Mouse (Mus musculus): ENCODE results near the gene Aldh4a1. TPM values are rescaled to one million over a fixed set of nuclear protein-coding genes. Genes with fewer than 3 reads are reported as not detected.
A peak's percentile ranks its signal among the peaks of the same experiment; 100 is the strongest.

Gene Aldh4a1
- polyA plus RNA-seq, 1 experiment from 2014 or later, result 28.0 TPM

DNA sequence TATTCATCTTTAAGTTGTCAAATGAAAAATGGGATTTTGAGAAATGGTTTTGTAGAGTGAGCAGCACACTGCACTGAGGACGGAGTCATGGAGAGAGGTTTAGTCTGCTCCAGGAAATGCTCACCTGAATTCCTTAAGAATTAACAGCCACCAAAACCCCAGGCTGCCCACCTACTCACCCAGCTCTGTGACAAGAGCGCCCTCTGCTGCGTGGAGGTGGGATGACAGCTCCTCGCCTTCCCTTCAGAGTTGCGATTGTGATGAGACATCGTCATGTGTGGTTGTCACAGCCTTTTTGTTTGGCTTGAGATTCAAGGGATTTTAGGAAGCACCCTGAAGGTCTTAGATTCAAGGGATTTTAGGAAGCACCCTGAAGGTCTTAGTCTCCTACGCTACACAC lies 13.7 kb downstream of the Aldh4a1 start:
- Histone ChIP-seq H3K27ac (no peak overlapping the region), H3K4me1 (peaks cover 3% of the 10 kb centered on the region; the same call in 1 of the 2 replicates)
- 25% methylated on average over 7 of the region's 7 CpGs for WGBS

DNA sequence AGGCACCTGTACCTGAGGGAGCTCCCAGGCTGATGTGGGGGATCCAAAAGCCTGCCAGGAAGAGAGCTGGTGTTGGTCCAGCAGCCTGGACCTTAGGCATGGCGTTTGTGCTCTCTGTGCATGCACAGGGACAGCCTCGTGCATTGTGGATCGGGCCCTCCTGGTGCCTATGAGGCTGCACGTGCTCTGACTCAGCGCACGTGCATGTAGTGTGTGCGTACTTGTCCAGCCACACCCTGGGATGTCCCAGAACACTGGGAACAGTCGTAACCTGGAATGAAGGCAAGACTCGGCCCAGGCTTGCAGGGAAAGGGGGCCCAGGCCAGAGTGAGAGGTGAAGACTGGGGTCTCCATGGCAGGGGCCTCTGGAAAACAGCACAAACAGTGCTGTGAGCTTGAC lies 15.2 kb downstream of the Aldh4a1 start:
- peaks cover 12% of the 10 kb centered on the region for H3K4me1 ChIP-seq
- DNase-seq (ENCODE audit: low spot score), result no peak
- H3K36me3 ChIP-seq, result peaks cover 5% of the 10 kb centered on the region; the same call in 1 of the 2 replicates
- 90% methylated on average over 9 of the region's 9 CpGs for WGBS
- no peak overlapping the region for H3K4me3 ChIP-seq
- no peaks in the 10 kb centered on the region for H3K9me3 ChIP-seq
- H3K27ac ChIP-seq, result no peak overlapping the region
- peaks cover 92% of the 10 kb centered on the region for H3K27me3 ChIP-seq (ENCODE audit: insufficient read depth, poor library complexity, severe bottlenecking)

More for the DNA sequence above, 13.7 kb downstream of the Aldh4a1 start:
- DNase-seq (ENCODE audit: low spot score), result no peak
- Histone ChIP-seq H3K9me3 (no peaks in the 10 kb centered on the region), H3K27me3 (ENCODE audit: insufficient read depth, poor library complexity, severe bottlenecking) (peaks cover 92% of the 10 kb centered on the region), H3K36me3 (peaks cover 5% of the 10 kb centered on the region; the same call in 1 of the 2 replicates), H3K4me3 (no peak overlapping the region)

DNA sequence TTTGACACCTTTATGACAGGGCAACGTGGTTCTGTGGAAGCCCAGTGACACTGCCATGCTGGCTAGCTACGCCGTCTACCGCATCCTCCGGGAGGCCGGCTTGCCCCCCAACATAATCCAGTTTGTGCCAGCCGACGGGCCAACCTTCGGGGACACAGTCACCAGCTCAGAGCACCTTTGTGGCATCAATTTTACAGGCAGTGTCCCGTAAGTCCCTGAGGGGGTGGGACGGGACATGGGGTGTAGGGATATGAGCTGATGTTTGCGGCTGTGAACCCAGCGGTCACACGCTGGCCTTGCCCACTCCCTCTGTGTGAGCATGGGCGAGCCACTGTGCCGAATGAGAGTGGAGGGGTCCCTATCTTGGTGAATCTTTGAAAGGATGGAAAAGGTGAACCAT lies 15.7 kb downstream of the Aldh4a1 start:
- peaks cover 5% of the 10 kb centered on the region; the same call in 1 of the 2 replicates for H3K36me3 ChIP-seq
- H3K4me1 ChIP-seq, result peaks cover 12% of the 10 kb centered on the region
- no peaks in the 10 kb centered on the region for H3K9me3 ChIP-seq
- H3K27ac ChIP-seq, result no peak overlapping the region
- peaks cover 93% of the 10 kb centered on the region for H3K27me3 ChIP-seq (ENCODE audit: insufficient read depth, poor library complexity, severe bottlenecking)
- no peak overlapping the region for H3K4me3 ChIP-seq
- no peak for DNase-seq (ENCODE audit: low spot score)
- WGBS, result 91% methylated on average over 16 of the region's 16 CpGs

DNA sequence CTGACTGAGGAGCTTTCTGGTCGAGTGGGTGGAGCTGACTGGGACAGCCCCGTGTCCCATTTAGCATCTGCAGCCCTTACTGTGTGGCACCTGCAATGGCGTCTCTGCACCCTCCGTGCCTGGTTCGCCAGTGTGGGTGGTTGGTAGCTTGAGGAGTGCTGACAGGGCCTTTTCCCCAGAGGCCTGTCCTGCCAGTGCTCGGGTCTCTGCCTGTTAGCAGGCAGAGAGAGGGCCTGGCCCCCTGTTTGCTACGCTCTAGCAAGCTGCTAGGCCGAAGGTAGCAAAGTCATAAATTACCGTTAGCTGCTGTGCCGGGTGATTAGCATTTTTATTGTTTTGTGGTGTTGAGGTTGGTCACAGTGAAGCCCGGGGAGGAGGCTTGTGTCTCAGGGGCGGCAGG lies 17.1 kb downstream of the Aldh4a1 start:
- Histone ChIP-seq H3K4me3 (no peak overlapping the region), H3K36me3 (peaks cover 8% of the 10 kb centered on the region; the same call in 1 of the 2 replicates), H3K27ac (no peak overlapping the region), H3K4me1 (peaks cover 12% of the 10 kb centered on the region), H3K27me3 (ENCODE audit: insufficient read depth, poor library complexity, severe bottlenecking) (peaks cover 87% of the 10 kb centered on the region), H3K9me3 (no peaks in the 10 kb centered on the region)
- 54% methylated on average over 12 of the region's 12 CpGs for WGBS
- no peak for DNase-seq (ENCODE audit: low spot score)

DNA sequence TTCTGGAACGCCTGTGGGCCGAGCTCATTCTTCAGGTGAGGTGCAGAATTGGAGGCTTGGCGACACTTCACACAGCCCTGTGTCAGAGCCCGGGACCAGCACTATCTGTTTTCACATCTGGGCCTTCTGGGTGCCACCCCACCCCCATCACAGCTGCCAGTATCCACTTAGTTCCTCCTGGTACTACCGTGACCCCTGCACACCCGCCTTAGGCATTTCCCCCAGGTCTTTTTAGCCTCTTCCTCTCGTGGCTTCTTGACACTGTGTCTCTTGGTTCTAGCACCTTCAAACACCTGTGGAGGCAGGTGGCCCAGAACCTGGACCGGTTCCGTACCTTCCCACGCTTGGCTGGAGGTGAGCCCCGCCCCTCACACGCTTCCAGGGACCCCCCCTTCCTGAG lies 17.7 kb downstream of the Aldh4a1 start:
- 69% methylated on average over 12 of the region's 12 CpGs for WGBS
- Histone ChIP-seq H3K4me1 (peaks cover 12% of the 10 kb centered on the region), H3K36me3 (peaks cover 12% of the 10 kb centered on the region; the same call in 1 of the 2 replicates), H3K9me3 (no peaks in the 10 kb centered on the region), H3K27ac (no peak overlapping the region), H3K4me3 (no peak overlapping the region), H3K27me3 (ENCODE audit: insufficient read depth, poor library complexity, severe bottlenecking) (peaks cover 86% of the 10 kb centered on the region)
- DNase-seq (ENCODE audit: low spot score), result no peak

DNA sequence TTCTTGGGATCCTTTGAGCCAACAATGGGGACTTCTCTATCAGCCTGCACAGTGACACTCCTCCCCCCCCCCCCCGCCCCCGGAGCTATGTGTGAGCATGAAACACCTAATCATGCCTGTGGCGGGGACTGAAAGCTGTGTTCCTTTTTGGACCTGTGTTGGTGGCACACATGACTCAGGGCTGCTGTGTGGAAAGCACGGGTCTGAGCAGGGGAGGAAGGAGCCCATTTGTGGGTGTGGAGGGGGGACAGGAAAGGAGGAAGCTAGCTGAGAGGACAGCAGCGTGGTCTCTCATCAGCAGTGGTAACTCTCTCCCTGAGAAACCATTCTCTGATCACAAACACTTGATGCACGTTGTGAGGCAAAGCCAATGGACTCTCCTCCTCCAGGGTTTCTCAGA lies 18.1 kb downstream of the Aldh4a1 start:
- peaks cover 12% of the 10 kb centered on the region for H3K4me1 ChIP-seq
- peaks cover 83% of the 10 kb centered on the region for H3K27me3 ChIP-seq (ENCODE audit: insufficient read depth, poor library complexity, severe bottlenecking)
- WGBS, result 39% methylated on average over 5 of the region's 6 CpGs
- H3K27ac ChIP-seq, result no peak overlapping the region
- no peak for DNase-seq (ENCODE audit: low spot score)
- H3K36me3 ChIP-seq, result peaks cover 10% of the 10 kb centered on the region; the same call in 1 of the 2 replicates
- H3K4me3 ChIP-seq, result no peak overlapping the region
- H3K9me3 ChIP-seq, result no peaks in the 10 kb centered on the region

DNA sequence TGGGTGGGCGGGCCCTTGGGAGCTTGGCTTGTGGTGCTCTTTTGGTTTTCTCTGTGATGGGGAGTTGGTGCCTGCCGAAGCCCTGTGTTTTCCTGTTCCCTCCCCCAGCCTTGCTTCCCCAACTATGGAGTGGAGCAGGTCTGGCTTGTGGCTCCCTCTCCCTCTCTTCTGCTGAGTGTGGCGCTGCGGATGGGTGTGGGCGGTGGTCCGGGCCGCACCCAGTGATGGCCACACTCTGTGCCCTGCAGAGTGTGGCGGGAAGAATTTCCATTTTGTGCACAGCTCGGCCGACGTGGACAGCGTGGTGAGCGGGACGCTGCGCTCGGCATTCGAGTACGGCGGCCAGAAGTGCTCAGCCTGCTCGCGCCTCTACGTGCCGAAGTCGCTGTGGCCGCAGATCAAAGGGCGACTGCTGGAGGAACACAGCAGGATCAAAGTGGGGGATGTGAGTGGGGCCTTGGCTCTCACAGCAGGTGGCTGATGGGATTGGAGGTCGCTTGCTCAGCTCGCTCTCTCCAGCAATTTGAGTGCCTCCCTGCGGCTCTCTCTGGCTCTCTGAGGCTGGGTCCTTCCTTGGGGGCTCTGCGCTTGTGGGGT lies 19.3 kb downstream of the Aldh4a1 start:
- no peaks in the 10 kb centered on the region for H3K9me3 ChIP-seq
- 2% methylated on average over 30 of the region's 30 CpGs for WGBS
- no peak for DNase-seq (ENCODE audit: low spot score)
- peaks cover 12% of the 10 kb centered on the region for H3K4me1 ChIP-seq
- peak overlapping the region; percentile 49 for H3K27ac ChIP-seq
- H3K4me3 ChIP-seq, result peak overlapping the region; percentile 51
- H3K27me3 ChIP-seq (ENCODE audit: insufficient read depth, poor library complexity, severe bottlenecking), result peaks cover 77% of the 10 kb centered on the region
- H3K36me3 ChIP-seq, result peaks cover 10% of the 10 kb centered on the region; the same call in 1 of the 2 replicates

DNA sequence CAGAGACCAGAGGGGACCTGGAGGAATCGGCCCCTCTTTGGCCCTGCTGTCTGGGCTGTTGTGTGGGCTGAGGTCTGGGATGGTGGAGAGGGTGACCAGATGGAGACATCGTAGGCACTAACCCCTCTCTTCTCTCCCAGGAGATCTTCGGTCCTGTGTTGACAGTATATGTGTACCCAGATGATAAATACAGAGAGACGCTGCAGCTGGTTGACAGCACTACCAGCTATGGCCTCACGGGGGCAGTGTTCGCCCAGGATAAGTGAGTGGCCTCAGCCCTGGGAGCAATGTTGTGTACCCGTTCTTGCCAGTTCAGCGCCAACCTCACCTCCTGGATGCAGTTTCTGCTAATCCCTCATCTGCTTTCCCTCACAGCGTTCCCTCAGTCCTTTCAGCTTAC lies 21.3 kb downstream of the Aldh4a1 start:
- no peak overlapping the region for H3K27ac ChIP-seq
- DNase-seq (ENCODE audit: low spot score), result peak; percentile 88
- H3K36me3 ChIP-seq, result peaks cover 12% of the 10 kb centered on the region; the same call in 1 of the 2 replicates
- H3K4me1 ChIP-seq, result peaks cover 21% of the 10 kb centered on the region
- no peaks in the 10 kb centered on the region for H3K9me3 ChIP-seq
- H3K4me3 ChIP-seq, result no peak overlapping the region
- peaks cover 56% of the 10 kb centered on the region for H3K27me3 ChIP-seq (ENCODE audit: insufficient read depth, poor library complexity, severe bottlenecking)
- 13% methylated on average over 9 of the region's 9 CpGs for WGBS

DNA sequence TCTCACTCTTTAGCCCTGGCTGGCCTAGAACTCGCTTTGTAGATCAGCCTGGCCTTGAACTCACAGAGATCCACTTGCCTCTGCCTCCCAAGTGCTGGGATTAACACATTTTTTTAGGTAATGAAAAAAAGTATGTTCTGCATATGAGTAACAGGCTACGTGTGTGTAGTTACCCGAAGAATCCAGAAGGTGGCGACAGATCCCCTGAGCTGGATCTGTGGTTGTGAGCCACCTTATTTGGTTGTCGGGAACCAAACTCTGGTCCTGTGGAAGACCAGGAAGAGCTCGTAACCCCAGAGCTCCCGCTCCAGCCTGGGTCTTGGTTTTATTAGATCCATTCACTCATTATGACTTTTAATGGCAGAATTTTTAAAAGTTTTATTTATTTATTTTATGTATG lies 24.2 kb downstream of the Aldh4a1 start:
- H3K4me1 ChIP-seq, result peaks cover 16% of the 10 kb centered on the region
- DNase-seq (ENCODE audit: low spot score), result no peak
- H3K27ac ChIP-seq, result no peak overlapping the region
- H3K4me3 ChIP-seq, result no peak overlapping the region
- no peaks in the 10 kb centered on the region for H3K9me3 ChIP-seq
- peaks cover 33% of the 10 kb centered on the region for H3K27me3 ChIP-seq (ENCODE audit: insufficient read depth, poor library complexity, severe bottlenecking)
- 75% methylated on average over 7 of the region's 7 CpGs for WGBS
- H3K36me3 ChIP-seq, result peaks cover 12% of the 10 kb centered on the region; the same call in 1 of the 2 replicates

DNA sequence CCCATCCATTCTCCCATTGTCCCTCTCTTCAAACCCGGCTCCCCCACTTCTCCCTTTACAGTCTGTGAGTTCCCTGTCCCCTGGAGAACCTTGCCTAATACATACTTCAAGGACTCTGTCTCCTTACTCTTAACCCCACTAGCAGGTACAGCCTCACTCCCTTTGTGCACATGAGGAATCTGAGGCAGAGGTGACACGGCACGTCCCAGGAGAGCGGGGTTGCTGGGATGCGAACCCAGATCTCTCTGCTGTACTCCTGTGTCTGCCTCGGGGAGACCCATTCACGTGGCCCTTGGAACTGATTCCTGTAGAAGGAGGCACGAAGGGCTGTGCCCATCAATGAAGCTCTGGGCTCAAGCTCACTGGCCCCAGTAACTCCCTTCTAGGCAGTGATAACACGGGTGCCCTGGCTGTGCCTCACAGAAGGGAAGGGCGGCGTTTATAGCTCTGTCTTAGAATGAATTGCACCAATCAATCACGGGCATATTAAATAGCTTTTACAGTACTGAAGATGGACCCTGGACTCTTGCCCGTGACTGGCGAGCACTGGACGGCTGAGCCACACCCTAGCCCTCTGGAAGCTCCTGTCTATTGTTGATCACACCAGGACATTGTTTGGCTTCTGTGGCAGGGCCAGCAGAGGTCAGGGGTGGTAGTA lies 27.5 kb downstream of the Aldh4a1 start:
- no peaks in the 10 kb centered on the region for H3K9me3 ChIP-seq
- H3K4me1 ChIP-seq, result peaks cover 9% of the 10 kb centered on the region; the same call in 1 of the 2 replicates
- H3K4me3 ChIP-seq, result no peak overlapping the region
- no peak overlapping the region for H3K27ac ChIP-seq
- WGBS, result 82% methylated on average over 15 of the region's 15 CpGs
- H3K27me3 ChIP-seq (ENCODE audit: insufficient read depth, poor library complexity, severe bottlenecking), result peaks cover 31% of the 10 kb centered on the region
- H3K36me3 ChIP-seq, result 0 out of 2 replicates have a peak, but pooled peaks cover 5% of the 10 kb centered on the region
- DNase-seq (ENCODE audit: low spot score), result no peak

DNA sequence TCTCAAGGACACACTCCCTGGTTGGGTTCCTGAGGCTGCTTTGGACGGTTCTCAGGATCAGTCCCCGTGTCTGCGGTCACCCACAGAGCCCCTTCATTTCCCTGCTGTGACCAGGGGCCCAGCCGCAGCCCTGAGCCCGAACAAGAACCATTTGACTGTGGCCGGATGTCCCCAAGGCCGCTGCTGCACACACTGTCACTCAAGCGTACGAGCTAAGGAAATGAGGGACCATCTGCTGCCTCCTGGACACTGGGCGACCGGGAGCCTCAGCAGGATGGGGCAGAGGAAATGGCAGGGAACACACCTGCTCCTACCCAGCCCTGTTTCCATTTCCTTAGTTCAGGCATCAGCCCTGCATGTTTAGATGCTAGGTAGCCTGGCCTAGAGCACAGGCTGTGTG lies 28.2 kb downstream of the Aldh4a1 start:
- Histone ChIP-seq H3K4me3 (no peak overlapping the region), H3K4me1 (peaks cover 9% of the 10 kb centered on the region; the same call in 1 of the 2 replicates), H3K9me3 (no peaks in the 10 kb centered on the region), H3K27ac (no peak overlapping the region), H3K27me3 (ENCODE audit: insufficient read depth, poor library complexity, severe bottlenecking) (peaks cover 35% of the 10 kb centered on the region), H3K36me3 (0 out of 2 replicates have a peak, but pooled peaks cover 5% of the 10 kb centered on the region)
- 73% methylated on average over 11 of the region's 11 CpGs for WGBS
- no peak for DNase-seq (ENCODE audit: low spot score)

DNA sequence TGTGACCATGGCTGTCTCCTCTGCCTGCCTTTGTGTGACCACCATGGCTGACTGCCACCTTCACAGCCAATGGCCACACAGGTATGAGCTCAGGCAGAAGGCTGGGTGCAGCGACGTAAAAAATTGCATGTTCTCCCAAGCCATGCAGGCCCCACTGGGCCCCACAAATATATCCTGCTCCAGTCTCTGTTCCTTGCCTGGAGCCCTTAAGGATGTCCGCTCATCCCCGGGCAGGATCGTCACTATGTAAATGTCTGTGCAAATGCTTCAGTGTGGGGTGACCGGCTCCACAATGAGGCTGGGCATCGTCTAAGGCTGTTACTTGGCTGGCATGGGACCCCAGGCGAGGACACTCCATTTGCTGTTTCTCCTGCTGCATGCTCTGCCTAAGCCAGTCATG lies 30.6 kb downstream of the Aldh4a1 start, which contains the start of gene Tas1r2:
TSS of gene Tas1r2 (plus strand) at position 301 of the 400 bp plus-strand sequence.
- H3K27me3 ChIP-seq (ENCODE audit: insufficient read depth, poor library complexity, severe bottlenecking), result peaks cover 35% of the 10 kb centered on the region
- H3K27ac ChIP-seq, result no peak within 1 kb of the TSS
- DNase-seq (ENCODE audit: low spot score), result no peak
- peaks cover 3% of the 10 kb centered on the region; the same call in 1 of the 2 replicates for H3K4me1 ChIP-seq
- no peak within 1 kb of the TSS for H3K4me3 ChIP-seq
- no peaks in the 10 kb centered on the region for H3K9me3 ChIP-seq
- H3K36me3 ChIP-seq, result 0 out of 2 replicates have a peak, but pooled peaks cover under 1% of the 10 kb centered on the region
- 78% methylated on average over 8 of the region's 8 CpGs for WGBS

DNA sequence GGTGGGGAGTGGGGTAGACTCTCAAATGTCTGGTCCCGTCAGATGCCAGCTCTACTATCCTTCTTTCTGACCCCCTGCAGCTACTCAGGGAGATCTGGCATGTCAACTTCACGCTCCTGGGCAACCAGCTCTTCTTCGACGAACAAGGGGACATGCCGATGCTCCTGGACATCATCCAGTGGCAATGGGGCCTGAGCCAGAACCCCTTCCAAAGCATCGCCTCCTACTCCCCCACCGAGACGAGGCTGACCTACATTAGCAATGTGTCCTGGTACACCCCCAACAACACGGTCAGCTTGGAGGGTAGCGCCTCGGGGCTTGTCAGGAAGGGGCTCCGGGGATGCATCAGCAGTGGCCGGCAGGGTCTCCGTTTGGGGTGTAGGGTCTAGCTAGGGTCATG lies 39.2 kb downstream of the Aldh4a1 start:
- no peaks in the 10 kb centered on the region; the same call in 1 of the 2 replicates for H3K9me3 ChIP-seq
- H3K27me3 ChIP-seq (ENCODE audit: insufficient read depth, poor library complexity, severe bottlenecking), result peaks cover 30% of the 10 kb centered on the region
- no peaks in the 10 kb centered on the region for H3K4me1 ChIP-seq
- no peak overlapping the region for H3K27ac ChIP-seq
- 82% methylated on average over 14 of the region's 14 CpGs for WGBS
- DNase-seq (ENCODE audit: low spot score), result no peak
- no peak overlapping the region for H3K4me3 ChIP-seq
- no peaks in the 10 kb centered on the region for H3K36me3 ChIP-seq
